Mouse (Mus musculus) Muller cell, postnatal 12 days (primary cell): Measurements from ENCODE around the gene Dst.

Experiments used
- DNase-seq: peaks from one replicate; pipeline ENCODE4 v3.0.0-alpha.2; 2015; ENCODE audit errors: inconsistent ontology term

Dst gene

GRCm38 (mm10) chr1:33980420-33980819, 72.4 kb downstream of the Dst start:
- DNase-seq, result no peak

GRCm38 (mm10) chr1:33989643-33990042, 81.6 kb downstream of the Dst start:
- no peak for DNase-seq

GRCm38 (mm10) chr1:33991067-33991466, 83.0 kb downstream of the Dst start:
- DNase-seq, result no peak

- no peak for DNase-seq
Measured at GRCm38 (mm10) chr1:33992810-33993209, 84.8 kb downstream of the Dst start.

- no peak for DNase-seq
Measured at GRCm38 (mm10) chr1:33994201-33994600, 86.2 kb downstream of the Dst start.

- no peak for DNase-seq
Measured at GRCm38 (mm10) chr1:33995386-33995785, 87.4 kb downstream of the Dst start.

- peak; percentile 84 for DNase-seq
Measured at GRCm38 (mm10) chr1:33996105-33996887, 88.3 kb downstream of the Dst start.

- DNase-seq, result no peak
Measured at GRCm38 (mm10) chr1:34002321-34002720, 94.3 kb downstream of the Dst start.

GRCm38 (mm10) chr1:34002970-34003369, 94.9 kb downstream of the Dst start:
- DNase-seq, result no peak

- no peak for DNase-seq
Measured at GRCm38 (mm10) chr1:34005238-34005725, 97.3 kb downstream of the Dst start.

GRCm38 (mm10) chr1:34005726-34006638, 98.0 kb downstream of the Dst start:
- DNase-seq, result peak; percentile 76

- no peak for DNase-seq
Measured at GRCm38 (mm10) chr1:34006828-34007361, 98.9 kb downstream of the Dst start.

GRCm38 (mm10) chr1:34007379-34007778, 99.4 kb downstream of the Dst start:
- DNase-seq, result no peak

- DNase-seq, result peak; percentile 89
Measured at GRCm38 (mm10) chr1:34011051-34011677, 103.1 kb downstream of the Dst start.

- peak; percentile 33 for DNase-seq
Measured at GRCm38 (mm10) chr1:34011821-34012271, 103.8 kb downstream of the Dst start.

- DNase-seq, result no peak
Measured at GRCm38 (mm10) chr1:34013490-34013889, 105.5 kb downstream of the Dst start.

GRCm38 (mm10) chr1:34016780-34017179, 108.8 kb downstream of the Dst start:
- DNase-seq, result no peak

- no peak for DNase-seq
Measured at GRCm38 (mm10) chr1:34017323-34017722, 109.3 kb downstream of the Dst start.

- no peak for DNase-seq
Measured at GRCm38 (mm10) chr1:34020599-34020998, 112.6 kb downstream of the Dst start.

GRCm38 (mm10) chr1:34021574-34021973, 113.5 kb downstream of the Dst start:
- no peak for DNase-seq

GRCm38 (mm10) chr1:34023154-34023553, 115.1 kb downstream of the Dst start:
- no peak for DNase-seq

GRCm38 (mm10) chr1:34025879-34026278, 117.9 kb downstream of the Dst start:
- DNase-seq, result no peak
